Mouse (Mus musculus) mature B cell (primary cell): ENCODE data around the gene Ddx54.

Source experiments
- in situ Hi-C: fragments of 300-500 bp; cut with MboI; formaldehyde crosslinking; loops from 2 replicates; pipeline ENCODE4 v1.14.3; 2019

Gene Ddx54

GRCm38 (mm10) chr5:120612442-120612821 lies at the start of gene Ddx54, which contains the start of gene Rita1:
Gene Ddx54, plus strand, starts transcription at chr5:120612739.
Gene Rita1, minus strand, starts transcription at chr5:120612589.
- in situ Hi-C loops, result no loop called here

DNA sequence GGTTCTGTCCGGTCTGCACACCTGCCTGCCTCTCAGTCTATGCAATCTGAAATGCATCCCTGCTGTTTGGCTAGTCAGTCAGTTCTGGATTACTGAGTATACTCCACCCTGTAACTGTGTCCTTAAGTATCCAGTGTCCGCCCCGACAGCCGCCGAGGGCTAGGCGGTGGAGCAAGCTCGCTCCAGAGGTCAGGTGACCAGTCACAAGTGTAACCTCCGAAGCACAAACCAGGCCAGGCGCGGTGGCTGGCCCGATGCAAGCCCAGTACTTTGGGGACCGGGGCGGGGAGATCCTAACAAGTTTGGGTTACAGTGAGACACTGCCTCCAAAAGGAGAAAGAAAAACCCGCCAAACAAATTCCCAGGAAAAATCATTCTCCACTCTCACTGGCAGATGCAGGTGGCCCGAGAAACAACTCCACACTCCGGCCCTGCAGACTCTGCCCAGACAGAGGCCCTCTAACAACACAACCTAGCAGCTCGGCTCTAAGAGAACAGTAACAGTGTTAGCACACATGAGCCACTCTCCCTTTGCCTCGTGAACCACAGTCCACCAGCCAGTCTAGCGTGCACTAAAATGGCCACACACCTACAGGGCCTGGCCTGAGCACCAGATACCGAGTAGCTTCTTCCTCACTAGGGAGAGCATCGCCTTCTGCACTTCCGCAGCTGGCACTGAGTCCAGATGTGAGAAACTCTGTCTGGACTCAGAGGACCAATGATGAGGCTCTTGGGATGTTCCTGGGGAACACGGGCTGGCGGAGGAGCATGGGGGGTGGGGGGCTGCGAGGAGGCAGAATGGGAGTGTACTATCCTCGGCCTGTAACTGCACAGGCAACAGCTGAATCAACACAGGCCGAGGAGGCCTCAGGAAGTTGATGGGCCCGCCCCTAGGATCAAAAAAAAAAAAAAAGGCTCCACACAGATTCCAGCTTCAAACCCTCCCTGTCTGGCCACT lies 49.3 kb upstream of the Ddx54 start:
- in situ Hi-C loops, result no loop called here

DNA sequence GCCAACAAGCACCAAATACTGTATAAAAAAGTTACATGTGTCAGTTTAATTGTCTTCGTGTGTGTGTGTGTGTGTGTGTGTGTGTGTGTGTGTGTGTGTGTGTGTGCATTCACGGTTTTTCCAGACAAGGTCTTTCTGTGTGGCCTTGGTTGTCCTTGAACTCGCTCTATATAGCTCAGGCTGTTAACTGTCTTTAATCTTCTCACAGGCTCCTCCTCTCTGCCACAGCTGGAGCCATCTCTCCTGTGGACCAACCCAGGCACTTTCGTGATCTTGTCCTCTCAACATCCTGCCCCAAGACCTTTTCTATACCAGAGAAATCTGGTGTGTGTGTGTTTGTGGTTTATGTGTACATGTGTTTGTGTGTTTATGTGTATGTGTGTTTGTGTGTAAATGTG lies 48.6 kb upstream of the Ddx54 start:
- in situ Hi-C loops, result no loop called here

- in situ Hi-C loops, result no loop called here
Measured at GRCm38 (mm10) chr5:120565171-120565905, 47.2 kb upstream of the Ddx54 start.

DNA sequence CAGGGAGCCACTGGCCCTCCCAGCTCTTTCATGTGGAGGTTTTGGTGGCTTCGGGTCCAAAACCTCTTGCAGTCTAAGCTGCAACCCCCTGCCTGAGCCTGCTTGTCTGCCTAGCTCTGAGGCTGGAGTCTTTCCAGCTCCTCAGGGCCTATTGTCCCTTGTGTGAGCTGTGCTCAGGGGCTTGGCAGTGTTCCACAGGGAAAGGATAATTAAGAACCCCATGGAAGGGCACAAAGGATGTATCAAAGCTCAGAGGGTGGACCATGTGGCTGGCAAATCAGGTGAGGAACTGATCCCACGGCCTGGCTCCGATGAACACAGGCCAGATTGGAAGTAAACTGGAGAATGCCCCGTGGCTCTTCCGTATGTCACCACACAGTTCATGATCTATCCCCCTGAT lies 46.4 kb upstream of the Ddx54 start:
- in situ Hi-C loops, result no loop called here

GRCm38 (mm10) chr5:120566681-120567252 lies 45.8 kb upstream of the Ddx54 start:
- in situ Hi-C loops, result no loop called here

DNA sequence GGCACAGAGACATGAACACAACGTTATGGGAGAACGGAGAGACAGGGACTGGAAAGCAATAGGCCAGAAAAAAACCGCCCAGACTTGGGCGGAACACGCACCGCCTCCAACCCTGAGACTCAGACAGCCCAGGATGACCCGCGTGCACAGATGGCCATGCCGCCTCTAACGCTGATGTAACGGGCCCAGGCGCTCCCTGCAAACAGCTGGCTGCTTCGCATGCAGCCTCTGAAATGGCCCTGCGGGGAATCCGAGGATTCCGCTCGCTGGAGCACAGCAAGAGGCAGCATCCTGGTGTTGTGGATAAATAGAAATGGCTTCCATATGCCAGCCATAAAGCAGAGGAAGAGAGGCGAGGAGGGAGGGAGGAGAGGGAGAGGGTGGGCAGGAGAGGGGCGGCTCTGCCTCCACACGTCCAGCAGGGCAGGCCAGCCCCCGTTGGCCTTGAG lies 45.3 kb upstream of the Ddx54 start:
- in situ Hi-C loops, result no loop called here

DNA sequence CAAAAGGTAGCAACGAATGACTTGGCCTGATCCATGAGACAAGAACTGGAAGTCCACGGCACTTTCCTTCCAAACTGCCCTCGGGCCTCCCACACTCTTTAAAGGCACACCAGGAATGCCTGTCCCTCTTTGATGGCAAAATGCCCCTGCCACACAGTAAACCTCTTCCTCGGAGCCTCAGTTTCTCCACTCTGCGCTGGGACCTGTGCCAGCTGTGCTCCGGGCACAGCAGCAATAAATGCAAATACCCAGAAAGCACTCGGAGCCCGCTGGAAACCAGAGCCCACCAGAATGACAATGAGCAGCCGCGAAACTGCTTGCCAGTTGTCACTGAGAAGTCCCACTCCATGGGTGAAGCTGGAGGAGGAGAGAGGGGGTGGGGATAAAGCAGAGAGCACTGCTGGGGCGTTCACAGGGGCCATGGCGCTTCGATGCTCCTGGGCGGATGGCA lies 44.8 kb upstream of the Ddx54 start:
- in situ Hi-C loops, result no loop called here

DNA sequence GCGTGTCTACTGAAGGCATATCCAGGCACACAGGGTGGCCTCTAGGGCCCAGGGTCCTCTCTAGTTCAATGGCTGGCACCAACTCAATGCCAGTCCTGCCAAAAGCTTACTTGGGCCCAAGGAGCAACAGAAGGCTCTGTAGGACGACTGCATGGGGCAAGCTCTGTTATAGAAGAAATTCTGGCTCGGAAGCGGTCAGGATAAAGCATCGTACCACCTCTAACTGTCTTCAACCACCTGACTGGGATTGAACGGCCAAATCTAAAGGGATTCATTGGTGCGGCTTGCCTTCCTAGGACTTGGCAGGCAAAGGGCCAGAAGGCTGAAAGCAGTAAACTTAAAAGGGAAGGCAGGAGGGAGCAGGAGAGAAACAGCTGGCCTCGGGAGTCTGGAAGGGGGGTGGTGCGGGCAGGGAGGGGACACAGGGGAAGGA lies 44.2 kb upstream of the Ddx54 start:
- in situ Hi-C loops, result no loop called here

- in situ Hi-C loops, result no loop called here
Measured at GRCm38 (mm10) chr5:120568964-120569363, 43.6 kb upstream of the Ddx54 start.

GRCm38 (mm10) chr5:120569791-120570190 lies 42.7 kb upstream of the Ddx54 start:
- in situ Hi-C loops, result no loop called here

DNA sequence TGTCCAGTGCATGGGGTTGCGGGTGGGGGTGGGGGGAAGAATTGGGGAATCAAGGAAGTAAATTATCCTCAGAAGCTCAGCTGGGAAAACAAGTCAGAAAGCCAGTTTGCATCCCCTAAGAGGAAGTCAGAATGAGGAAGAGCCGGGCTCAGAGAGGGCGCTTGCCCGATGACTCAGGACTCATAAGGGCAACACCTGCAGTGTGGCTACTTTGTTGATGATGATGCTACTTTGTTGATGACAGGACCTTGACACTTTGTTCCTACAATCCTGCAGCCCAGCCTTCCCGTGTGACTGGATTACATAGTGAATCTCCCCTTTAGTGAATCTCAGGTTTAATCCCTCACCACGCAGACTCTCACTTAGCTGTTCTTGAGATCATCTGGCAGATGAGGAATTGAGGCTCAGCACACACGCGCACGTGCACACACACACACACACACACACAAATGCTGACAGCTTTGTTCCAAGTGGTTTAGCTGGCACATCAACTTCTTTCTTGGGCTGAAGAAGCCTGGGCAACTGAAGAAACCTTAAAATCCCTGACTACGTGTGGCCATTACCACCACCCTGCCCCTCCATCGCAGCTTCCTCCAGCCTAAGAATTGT lies 42.1 kb upstream of the Ddx54 start:
- in situ Hi-C loops, result no loop called here

GRCm38 (mm10) chr5:120571056-120571740 lies 41.3 kb upstream of the Ddx54 start:
- in situ Hi-C loops, result no loop called here

- in situ Hi-C loops, result no loop called here
Measured at GRCm38 (mm10) chr5:120574469-120575063, 38.0 kb upstream of the Ddx54 start.

GRCm38 (mm10) chr5:120576781-120577301 lies 35.7 kb upstream of the Ddx54 start:
- in situ Hi-C loops, result no loop called here

DNA sequence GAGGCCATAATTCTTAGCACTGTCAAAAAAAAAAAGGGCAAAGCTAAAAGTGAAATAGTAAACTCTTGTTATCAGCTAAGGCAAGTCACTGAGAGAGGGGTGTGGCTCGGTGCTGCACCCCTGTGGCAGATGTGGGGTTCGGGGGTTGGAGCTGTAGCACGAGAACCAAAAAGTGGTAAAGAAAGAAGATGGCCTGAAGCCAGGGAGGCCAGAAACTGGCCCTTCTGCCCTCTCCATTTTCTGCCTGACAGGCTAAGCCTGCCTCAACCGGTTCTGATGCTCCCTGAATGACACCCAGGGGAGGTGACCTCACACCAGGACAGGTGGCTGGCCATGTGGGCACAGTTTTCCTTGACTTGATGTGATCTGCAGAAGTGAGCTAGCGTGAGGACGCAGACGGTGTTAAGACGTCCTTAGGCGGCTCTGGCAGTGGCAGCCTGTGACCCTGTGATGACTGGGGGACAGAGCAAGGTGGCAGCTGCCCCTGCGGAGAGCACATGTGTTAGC lies 34.6 kb upstream of the Ddx54 start:
- in situ Hi-C loops, result no loop called here

DNA sequence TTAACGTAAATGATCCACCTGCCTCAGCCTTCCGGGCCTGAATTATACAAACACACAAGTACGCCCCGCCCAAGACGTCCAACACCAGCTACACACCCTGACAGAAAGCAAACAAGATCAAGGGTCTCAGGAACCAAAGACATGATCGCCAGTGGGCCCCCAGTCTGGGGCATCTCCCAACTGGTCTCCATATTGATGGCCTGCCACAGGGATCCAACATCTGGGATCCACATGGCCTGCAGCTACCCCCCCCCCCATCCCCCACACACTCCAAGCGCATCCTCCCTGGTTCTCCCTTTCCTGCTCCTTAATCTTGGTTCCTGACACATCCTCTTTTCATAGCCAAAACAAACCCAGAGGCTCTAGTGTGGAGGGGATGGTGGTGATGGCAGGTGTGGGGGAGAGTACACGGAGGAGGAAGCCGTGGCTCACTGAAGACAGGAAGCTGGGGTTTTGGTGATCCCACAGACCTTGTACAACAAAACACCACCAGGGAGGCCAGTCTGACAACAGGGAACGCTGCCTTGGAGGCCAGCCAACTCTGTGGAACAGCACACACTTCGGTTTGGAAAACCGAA lies 33.9 kb upstream of the Ddx54 start:
- in situ Hi-C loops, result no loop called here

DNA sequence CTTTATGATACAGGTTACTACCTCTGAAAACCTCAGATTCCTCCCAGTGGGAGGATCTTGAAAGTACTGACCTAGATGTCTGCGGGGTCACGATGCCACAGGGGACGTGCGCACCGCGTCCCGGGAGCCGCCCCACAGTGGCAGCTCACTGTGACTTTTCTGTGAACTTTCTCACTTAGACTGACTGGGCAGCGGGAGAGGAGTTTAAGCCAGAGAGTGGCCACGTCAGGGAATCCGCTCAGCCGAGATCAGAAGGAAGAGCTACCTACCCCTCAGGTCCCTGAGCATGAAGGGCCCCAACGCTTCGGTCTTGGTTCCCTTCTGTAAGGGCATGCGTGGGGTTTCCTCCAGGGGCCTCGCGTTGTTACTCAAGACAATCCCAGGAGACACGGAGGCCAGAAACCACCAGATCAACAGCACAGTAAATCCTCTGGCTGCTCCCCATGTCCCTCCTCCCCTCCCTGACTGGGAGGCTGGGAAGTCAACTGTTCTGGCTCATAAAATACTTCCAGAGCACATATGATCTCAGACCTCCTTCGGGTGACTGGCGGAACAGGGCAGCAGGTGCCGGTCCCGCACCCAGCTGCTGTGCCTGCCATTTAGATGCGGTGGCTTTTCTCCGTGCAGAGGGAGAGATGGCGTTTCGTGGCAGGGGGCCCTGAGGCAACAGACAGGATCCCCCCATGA lies 33.2 kb upstream of the Ddx54 start:
- in situ Hi-C loops, result no loop called here

GRCm38 (mm10) chr5:120579898-120580626 lies 32.5 kb upstream of the Ddx54 start:
- in situ Hi-C loops, result no loop called here
